Mouse (Mus musculus): ENCODE data around the gene Mb. TPM values are rescaled to one million over a fixed set of nuclear protein-coding genes. Genes with fewer than 3 reads are reported as not detected.

Mb gene
- polyA plus RNA-seq, 1 experiment, result 1,055 TPM

GRCm38 (mm10) chr15:77020136-77020535 is 30.3 kb downstream of the Mb start:
- Histone ChIP-seq H3K4me2 (ENCODE audit: low read depth) (peak overlapping the region; percentile 64), H3K4me3 (no peak overlapping the region)
- TF ChIP-seq POLR2A (IDR thresholded peaks at IDR 0.05; ENCODE audit: insufficient read length, low read depth), result no peak
- TF ChIP-seq SRF (IDR thresholded peaks at IDR 0.05; ENCODE audit: control insufficient read depth, insufficient read length, low read depth), result no peak
- TF ChIP-seq POLR2AphosphoS2 (IDR thresholded peaks at IDR 0.05; ENCODE audit: insufficient read length, low read depth), result no peak
- no peak for TF ChIP-seq MYOD1 (IDR thresholded peaks at IDR 0.05; ENCODE audit: control insufficient read depth in 1 of 3, insufficient read length in 2 of 3, low read depth in 2 of 3)
- TF ChIP-seq TCF3 (IDR thresholded peaks at IDR 0.05; ENCODE audit: insufficient read length, low read depth), result no peak
- no peak for TF ChIP-seq REST (IDR thresholded peaks at IDR 0.05; ENCODE audit: insufficient read depth, insufficient read length)
- no peak for TF ChIP-seq USF1 (IDR thresholded peaks at IDR 0.05; ENCODE audit: low read depth)
- TF ChIP-seq MYOG (IDR thresholded peaks at IDR 0.05; ENCODE audit: control insufficient read depth in 1 of 3, insufficient read depth in 1 of 3, insufficient read length in 2 of 3, low read depth in 2 of 3), result no peak
- no peak for TF ChIP-seq E2F4 (IDR thresholded peaks at IDR 0.05; ENCODE audit: insufficient read depth)
- TF ChIP-seq TCF12 (IDR thresholded peaks at IDR 0.05; ENCODE audit: insufficient read depth, poor library complexity, severe bottlenecking), result no peak

GRCm38 (mm10) chr15:77019533-77019932 is 30.9 kb downstream of the Mb start:
- no peaks in the 10 kb centered on the region for H3K79me2 ChIP-seq (ENCODE audit: control insufficient read depth, insufficient read depth)
- H3K27me3 ChIP-seq (ENCODE audit: control insufficient read depth, insufficient read depth, insufficient read length), result no peaks in the 10 kb centered on the region
- no peak for TF ChIP-seq TCF3 (IDR thresholded peaks at IDR 0.05; ENCODE audit: insufficient read length, low read depth)
- no peak for TF ChIP-seq MAX (IDR thresholded peaks at IDR 0.05; ENCODE audit: low read depth)
- TF ChIP-seq MYOG (IDR thresholded peaks at IDR 0.05; ENCODE audit: control insufficient read depth in 1 of 3, insufficient read depth in 1 of 3, insufficient read length in 2 of 3, low read depth in 2 of 3), result no peak
- peak in 1 of 3 experiments; percentile 31 for TF ChIP-seq MYOD1 (IDR thresholded peaks at IDR 0.05; ENCODE audit: control insufficient read depth in 1 of 3, insufficient read length in 2 of 3, low read depth in 2 of 3)
- no peak for TF ChIP-seq SRF (IDR thresholded peaks at IDR 0.05; ENCODE audit: control insufficient read depth, insufficient read length, low read depth)
- H3ac ChIP-seq (ENCODE audit: control insufficient read depth, insufficient read length), result no peak overlapping the region
- peak overlapping the region; percentile 64 for H3K4me2 ChIP-seq (ENCODE audit: low read depth)
- no peak overlapping the region for H3K4me3 ChIP-seq
- H3K36me3 ChIP-seq (ENCODE audit: control insufficient read depth, insufficient read depth), result no peaks in the 10 kb centered on the region

More at GRCm38 (mm10) chr15:77020136-77020535, 30.3 kb downstream of the Mb start:
- no peaks in the 10 kb centered on the region for H3K79me2 ChIP-seq (ENCODE audit: control insufficient read depth, insufficient read depth)
- no peak overlapping the region for H3ac ChIP-seq (ENCODE audit: control insufficient read depth, insufficient read length)
- no peaks in the 10 kb centered on the region for H3K36me3 ChIP-seq (ENCODE audit: control insufficient read depth, insufficient read depth)
- H3K27me3 ChIP-seq (ENCODE audit: control insufficient read depth, insufficient read depth, insufficient read length), result no peaks in the 10 kb centered on the region

GRCm38 (mm10) chr15:77018740-77019340 is 31.6 kb downstream of the Mb start:
- peak overlapping the region; percentile 64 for H3K4me2 ChIP-seq (ENCODE audit: low read depth)
- H3ac ChIP-seq (ENCODE audit: control insufficient read depth, insufficient read length), result no peak overlapping the region
- no peaks in the 10 kb centered on the region for H3K36me3 ChIP-seq (ENCODE audit: control insufficient read depth, insufficient read depth)
- TF ChIP-seq POLR2AphosphoS2 (IDR thresholded peaks at IDR 0.05; ENCODE audit: insufficient read length, low read depth) (peak; percentile 48), SRF (IDR thresholded peaks at IDR 0.05; ENCODE audit: control insufficient read depth, insufficient read length, low read depth) (no peak), TCF3 (IDR thresholded peaks at IDR 0.05; ENCODE audit: insufficient read length, low read depth) (no peak), MYOD1 (IDR thresholded peaks at IDR 0.05; ENCODE audit: control insufficient read depth in 1 of 3, insufficient read length in 2 of 3, low read depth in 2 of 3) (no peak), TCF12 (IDR thresholded peaks at IDR 0.05; ENCODE audit: insufficient read depth, poor library complexity, severe bottlenecking) (no peak), CEBPB (IDR thresholded peaks at IDR 0.05; ENCODE audit: insufficient read depth, poor library complexity, severe bottlenecking) (peak; percentile 89), MYOG (IDR thresholded peaks at IDR 0.05; ENCODE audit: control insufficient read depth in 1 of 3, insufficient read depth in 1 of 3, insufficient read length in 2 of 3, low read depth in 2 of 3) (no peak), REST (IDR thresholded peaks at IDR 0.05; ENCODE audit: insufficient read depth, insufficient read length) (no peak), E2F4 (IDR thresholded peaks at IDR 0.05; ENCODE audit: insufficient read depth) (no peak), MAX (IDR thresholded peaks at IDR 0.05; ENCODE audit: low read depth) (no peak), USF1 (IDR thresholded peaks at IDR 0.05; ENCODE audit: low read depth) (no peak), POLR2A (IDR thresholded peaks at IDR 0.05; ENCODE audit: insufficient read length, low read depth) (peak; percentile 10)
- no peaks in the 10 kb centered on the region for H3K79me2 ChIP-seq (ENCODE audit: control insufficient read depth, insufficient read depth)
- no peaks in the 10 kb centered on the region for H3K27me3 ChIP-seq (ENCODE audit: control insufficient read depth, insufficient read depth, insufficient read length)
- H3K4me3 ChIP-seq, result no peak overlapping the region

GRCm38 (mm10) chr15:77017897-77018296 is 32.6 kb downstream of the Mb start:
- H3K36me3 ChIP-seq (ENCODE audit: control insufficient read depth, insufficient read depth), result no peaks in the 10 kb centered on the region
- no peaks in the 10 kb centered on the region for H3K79me2 ChIP-seq (ENCODE audit: control insufficient read depth, insufficient read depth)
- no peak overlapping the region for H3ac ChIP-seq (ENCODE audit: control insufficient read depth, insufficient read length)
- no peak overlapping the region for H3K4me3 ChIP-seq
- H3K4me2 ChIP-seq (ENCODE audit: low read depth), result no peak overlapping the region
- H3K27me3 ChIP-seq (ENCODE audit: control insufficient read depth, insufficient read depth, insufficient read length), result no peaks in the 10 kb centered on the region
- TF ChIP-seq TCF12 (IDR thresholded peaks at IDR 0.05; ENCODE audit: insufficient read depth, poor library complexity, severe bottlenecking), result peak; percentile 43
- no peak for TF ChIP-seq SRF (IDR thresholded peaks at IDR 0.05; ENCODE audit: control insufficient read depth, insufficient read length, low read depth)
- TF ChIP-seq POLR2AphosphoS2 (IDR thresholded peaks at IDR 0.05; ENCODE audit: insufficient read length, low read depth), result no peak
- TF ChIP-seq E2F4 (IDR thresholded peaks at IDR 0.05; ENCODE audit: insufficient read depth), result no peak
- TF ChIP-seq MYOD1 (IDR thresholded peaks at IDR 0.05; ENCODE audit: control insufficient read depth in 1 of 3, insufficient read length in 2 of 3, low read depth in 2 of 3), result peak; percentile 77 to 96 (median 95)
- no peak for TF ChIP-seq POLR2A (IDR thresholded peaks at IDR 0.05; ENCODE audit: insufficient read length, low read depth)
- TF ChIP-seq TCF3 (IDR thresholded peaks at IDR 0.05; ENCODE audit: insufficient read length, low read depth), result no peak
- TF ChIP-seq CEBPB (IDR thresholded peaks at IDR 0.05; ENCODE audit: insufficient read depth, poor library complexity, severe bottlenecking), result no peak
- TF ChIP-seq MAX (IDR thresholded peaks at IDR 0.05; ENCODE audit: low read depth), result no peak
- TF ChIP-seq USF1 (IDR thresholded peaks at IDR 0.05; ENCODE audit: low read depth), result no peak
- TF ChIP-seq REST (IDR thresholded peaks at IDR 0.05; ENCODE audit: insufficient read depth, insufficient read length), result no peak
- TF ChIP-seq MYOG (IDR thresholded peaks at IDR 0.05; ENCODE audit: control insufficient read depth in 1 of 3, insufficient read depth in 1 of 3, insufficient read length in 2 of 3, low read depth in 2 of 3), result peak in 1 of 3 experiments; percentile 44
